Mouse (Mus musculus): ENCODE measurements around the gene Prkaca.
A peak's percentile ranks its signal among the peaks of the same experiment; 100 is the strongest.

Prkaca gene

GRCm38 (mm10) chr8:83972150-83973120 lies at the start of gene Prkaca:
Prkaca (plus strand) TSS chr8:83972993.
- peak; percentile 99 for DNase-seq (ENCODE audit: low spot score in 2 of 2)

GRCm38 (mm10) chr8:83924585-83924984 lies 48.2 kb upstream of the Prkaca start:
- DNase-seq (ENCODE audit: low spot score in 2 of 2): no peak

GRCm38 (mm10) chr8:83926266-83926665 lies 46.5 kb upstream of the Prkaca start:
- DNase-seq (ENCODE audit: low spot score in 2 of 2): no peak

- no peak for DNase-seq (ENCODE audit: low spot score in 2 of 2)
Observed at GRCm38 (mm10) chr8:83934222-83934621, 38.6 kb upstream of the Prkaca start.

- DNase-seq (ENCODE audit: low spot score in 2 of 2): no peak
Observed at GRCm38 (mm10) chr8:83934994-83935393, 37.8 kb upstream of the Prkaca start.

GRCm38 (mm10) chr8:83935435-83935834 lies 37.4 kb upstream of the Prkaca start:
- no peak for DNase-seq (ENCODE audit: low spot score in 2 of 2)

GRCm38 (mm10) chr8:83937645-83938044 lies 35.1 kb upstream of the Prkaca start:
- DNase-seq (ENCODE audit: low spot score in 2 of 2): peak in 1 of 2 experiments; percentile 3

- peak in 1 of 2 experiments; percentile 7 for DNase-seq (ENCODE audit: low spot score in 2 of 2)
Observed at GRCm38 (mm10) chr8:83938330-83938729, 34.5 kb upstream of the Prkaca start.

GRCm38 (mm10) chr8:83941066-83941677 lies 31.6 kb upstream of the Prkaca start:
- no peak for DNase-seq (ENCODE audit: low spot score in 2 of 2)

- DNase-seq (ENCODE audit: low spot score in 2 of 2): no peak
Observed at GRCm38 (mm10) chr8:83942446-83942845, 30.3 kb upstream of the Prkaca start.

GRCm38 (mm10) chr8:83945540-83945939 lies 27.3 kb upstream of the Prkaca start:
- DNase-seq (ENCODE audit: low spot score in 2 of 2): no peak

GRCm38 (mm10) chr8:83954749-83955105 lies 18.1 kb upstream of the Prkaca start:
- no peak for DNase-seq (ENCODE audit: low spot score in 2 of 2)

GRCm38 (mm10) chr8:83955106-83955957 lies 17.5 kb upstream of the Prkaca start, which contains the start of the genes Gm10644 and Asf1b:
Gm10644 (minus strand) TSS chr8:83955205.
Asf1b (plus strand) TSS chr8:83955507.
- peak; percentile 99 for DNase-seq (ENCODE audit: low spot score in 2 of 2)

- no peak for DNase-seq (ENCODE audit: low spot score in 2 of 2)
Observed at GRCm38 (mm10) chr8:83955958-83956218, 16.9 kb upstream of the Prkaca start.

- no peak for DNase-seq (ENCODE audit: low spot score in 2 of 2)
Observed at GRCm38 (mm10) chr8:83956789-83957188, 16.0 kb upstream of the Prkaca start.

- DNase-seq (ENCODE audit: low spot score in 2 of 2): no peak
Observed at GRCm38 (mm10) chr8:83964015-83964765, 8.6 kb upstream of the Prkaca start.

GRCm38 (mm10) chr8:83967701-83968100 lies 5.1 kb upstream of the Prkaca start:
- no peak for DNase-seq (ENCODE audit: low spot score in 2 of 2)

- no peak for DNase-seq (ENCODE audit: low spot score in 2 of 2)
Observed at GRCm38 (mm10) chr8:83971121-83971520, 1.7 kb upstream of the Prkaca start.

- DNase-seq (ENCODE audit: low spot score in 2 of 2): no peak
Observed at GRCm38 (mm10) chr8:83971661-83972060, 1.1 kb upstream of the Prkaca start.

- no peak for DNase-seq (ENCODE audit: low spot score in 2 of 2)
Observed at GRCm38 (mm10) chr8:83973161-83974031, 603 bp downstream of the Prkaca start.
